Mouse (Mus musculus): Measurements from ENCODE around the gene Prr29.
"Not testable (repeated sequence)": the region's sequence is repeated elsewhere in the genome, so short reads cannot be mapped to it uniquely, and the experiment has no call there.

Gene Prr29

GRCm38 (mm10) chr11:106354181-106354580, 11.1 kb upstream of the Prr29 start:
- no peak for DNase-seq (ENCODE audit: low read depth, low spot score)

DNA sequence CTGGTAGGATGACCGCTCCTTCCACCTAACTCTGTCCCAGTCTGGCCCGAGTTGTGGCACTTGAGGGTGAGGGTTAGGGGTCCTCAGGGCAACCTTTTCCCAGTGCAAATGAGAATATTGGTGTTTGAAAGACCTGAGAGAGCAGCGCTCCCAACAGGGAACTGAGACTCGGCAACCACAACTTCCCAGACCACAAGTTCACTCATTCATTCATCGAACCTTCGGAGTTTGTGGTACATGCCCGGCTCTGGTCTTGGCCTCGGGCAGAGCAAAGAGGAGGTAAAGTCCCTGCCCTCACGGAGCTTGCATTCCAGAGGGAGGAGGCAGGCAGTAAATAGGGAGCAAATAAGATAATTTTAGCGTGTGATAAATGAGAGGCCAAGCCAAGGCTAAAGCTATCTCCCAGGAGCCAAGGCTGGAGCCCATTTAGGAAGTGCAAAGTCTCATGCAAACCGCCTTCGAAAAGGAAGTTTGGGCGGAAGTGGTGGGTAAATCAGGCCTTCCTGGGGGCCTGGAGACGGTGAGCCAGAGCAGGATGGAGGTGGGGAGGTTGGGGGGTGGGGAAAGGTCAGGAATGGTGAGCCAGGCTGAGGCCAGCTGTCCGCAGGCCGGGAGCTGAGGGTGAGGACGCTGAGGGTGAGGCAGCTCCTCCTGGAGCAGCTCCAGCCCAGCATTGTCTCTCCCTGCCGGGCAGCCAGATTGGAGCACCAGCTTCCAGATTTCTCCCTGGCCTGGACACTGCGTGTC, 9.7 kb upstream of the Prr29 start:
- no peak for DNase-seq (ENCODE audit: low read depth, low spot score)

DNA sequence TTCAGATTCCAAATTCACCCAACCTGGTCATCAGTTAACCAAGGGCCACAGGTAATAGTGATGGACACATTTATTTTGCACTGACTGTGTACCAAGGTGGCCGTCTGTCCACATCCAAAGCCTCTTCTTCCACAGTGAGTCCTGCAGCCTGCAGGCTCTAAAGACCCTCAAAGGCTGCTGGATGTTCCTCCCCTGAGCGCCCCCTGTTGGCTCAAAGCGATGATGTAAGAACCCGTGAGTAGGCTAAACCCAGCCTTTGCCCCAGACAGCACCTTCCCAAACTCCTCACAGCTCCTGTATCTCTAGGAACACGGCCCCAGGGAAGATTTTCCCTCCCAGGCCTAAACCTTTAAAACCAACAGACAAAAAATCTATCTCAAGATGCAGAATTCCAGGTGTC, 5.9 kb upstream of the Prr29 start:
- DNase-seq (ENCODE audit: low read depth, low spot score) = peak; percentile 55

DNA sequence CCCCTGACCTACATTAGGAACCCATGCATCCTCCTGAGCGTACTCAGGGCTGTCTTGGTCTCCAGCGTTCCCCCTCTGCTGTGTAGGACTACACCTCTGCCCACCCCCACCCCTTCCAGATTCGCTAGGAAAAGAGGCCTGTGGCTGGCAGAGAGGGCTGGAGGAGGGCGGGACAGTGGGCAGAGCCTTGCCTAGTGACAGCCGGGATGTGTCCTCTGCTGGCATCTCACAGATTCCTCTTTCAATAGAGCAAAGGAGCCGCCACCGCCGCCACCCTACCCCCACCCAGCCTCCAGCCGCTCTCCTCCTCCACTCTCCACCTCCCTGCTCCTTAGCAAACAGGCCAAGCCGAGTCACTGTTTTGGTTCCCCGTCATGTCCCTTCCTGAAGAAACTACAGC, 560 bp upstream of the Prr29 start:
- DNase-seq (ENCODE audit: low read depth, low spot score) = no peak

DNA sequence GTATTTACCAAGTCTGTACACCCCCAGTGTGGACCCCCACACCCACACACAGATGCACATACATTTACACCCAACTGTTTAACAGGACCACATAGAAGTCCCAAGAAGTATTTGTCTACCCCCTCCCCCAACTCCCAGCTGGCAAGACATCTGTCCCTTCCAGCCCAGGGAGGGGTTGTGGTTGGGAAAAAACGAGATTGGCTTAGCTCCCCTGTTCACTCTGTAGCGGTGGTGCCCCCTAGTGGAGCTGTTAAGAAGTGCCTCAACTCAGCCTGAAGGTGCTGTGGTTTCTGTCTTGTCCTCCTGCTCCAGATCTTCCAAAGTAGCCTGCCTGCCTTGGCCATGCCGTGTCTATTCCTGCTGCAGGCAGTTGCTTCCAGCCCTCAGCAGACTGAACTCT, 1.0 kb downstream of the Prr29 start:
- DNase-seq (ENCODE audit: low read depth, low spot score) = peak; percentile 81

GRCm38 (mm10) chr11:106373998-106374397, 8.7 kb downstream of the Prr29 start:
- no peak for DNase-seq (ENCODE audit: low read depth, low spot score)

DNA sequence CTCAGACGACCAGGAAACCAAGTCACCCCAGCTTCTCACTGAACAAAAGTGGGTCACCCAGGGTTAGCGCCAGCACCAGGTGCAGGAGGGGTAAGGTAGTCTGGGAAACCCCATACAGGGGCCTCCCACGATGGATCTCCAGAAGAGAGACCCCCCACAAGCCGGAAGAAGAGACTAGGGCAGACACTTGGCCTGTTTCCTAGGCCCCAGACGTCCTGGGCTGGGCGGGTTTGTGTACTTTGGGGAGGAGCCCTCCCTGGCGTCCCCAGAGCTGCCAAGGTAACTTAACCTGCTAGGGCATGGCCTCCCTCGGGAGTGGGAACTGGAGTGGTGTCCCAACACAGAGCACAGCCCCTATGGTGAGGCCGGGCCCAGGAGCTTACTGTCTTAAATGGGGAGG, 9.3 kb downstream of the Prr29 start:
- DNase-seq (ENCODE audit: low read depth, low spot score) = no peak

DNA sequence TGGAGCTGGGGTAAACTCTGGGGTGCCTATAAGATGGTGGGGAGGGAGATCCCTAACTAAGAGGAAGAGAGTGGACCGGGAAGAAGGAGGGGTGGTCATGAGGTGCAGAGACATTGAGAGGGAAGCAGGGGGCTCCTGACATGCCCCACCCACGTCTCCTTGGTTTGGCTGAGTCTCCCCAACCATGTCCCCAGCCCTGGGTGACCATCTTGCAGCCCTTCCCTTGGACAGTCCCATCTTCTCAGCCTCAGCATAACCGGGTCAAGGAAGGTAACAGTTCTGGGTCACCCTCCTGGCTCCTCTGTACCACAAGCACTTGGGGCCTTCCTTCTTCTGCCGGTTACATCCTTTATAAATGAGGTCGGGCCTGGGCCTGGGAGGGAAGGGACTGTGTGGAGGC, 9.7 kb downstream of the Prr29 start:
- DNase-seq (ENCODE audit: low read depth, low spot score) = no peak

GRCm38 (mm10) chr11:106381011-106381410, 15.7 kb downstream of the Prr29 start:
- no peak for DNase-seq (ENCODE audit: low read depth, low spot score)

DNA sequence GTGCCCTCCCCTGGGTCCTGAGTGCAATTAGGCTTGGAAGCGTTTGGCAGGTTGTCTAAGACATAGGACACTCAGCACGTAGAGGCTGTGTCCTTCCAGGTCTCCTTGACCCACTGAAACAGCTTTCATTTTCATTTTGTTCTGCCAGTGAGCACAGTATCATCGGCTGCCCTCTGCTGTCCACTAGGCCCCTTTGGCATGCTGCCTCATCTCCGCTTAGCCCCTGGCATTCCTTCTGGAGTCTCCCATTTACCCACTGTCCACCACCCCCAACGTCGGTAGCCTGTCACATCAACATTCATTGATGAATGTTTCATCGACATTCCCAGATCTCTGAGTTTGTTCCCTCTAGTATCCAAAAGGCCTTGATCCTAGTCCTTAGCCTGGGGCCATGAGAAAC, 16.6 kb downstream of the Prr29 start:
- DNase-seq (ENCODE audit: low read depth, low spot score) = no peak

DNA sequence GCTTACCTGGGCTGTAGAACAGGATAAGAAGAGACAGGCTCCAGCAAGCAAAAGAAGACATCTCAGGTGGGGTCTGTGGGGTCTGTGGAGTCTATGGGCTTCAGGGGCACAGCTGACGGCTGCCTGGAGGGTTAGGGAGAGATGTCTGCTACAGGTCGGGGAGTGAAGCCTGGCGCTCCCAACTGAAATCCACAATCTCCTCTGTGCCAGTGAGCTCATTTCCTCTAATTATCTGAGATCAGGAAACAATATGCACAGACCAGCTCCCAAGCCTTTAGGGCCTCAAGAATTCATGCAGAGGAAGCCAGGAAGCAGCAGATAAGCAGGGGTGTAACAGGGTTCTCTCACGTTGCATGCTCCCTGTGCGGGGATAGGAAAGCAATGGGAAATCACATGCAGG, 17.2 kb downstream of the Prr29 start:
- no peak for DNase-seq (ENCODE audit: low read depth, low spot score)

DNA sequence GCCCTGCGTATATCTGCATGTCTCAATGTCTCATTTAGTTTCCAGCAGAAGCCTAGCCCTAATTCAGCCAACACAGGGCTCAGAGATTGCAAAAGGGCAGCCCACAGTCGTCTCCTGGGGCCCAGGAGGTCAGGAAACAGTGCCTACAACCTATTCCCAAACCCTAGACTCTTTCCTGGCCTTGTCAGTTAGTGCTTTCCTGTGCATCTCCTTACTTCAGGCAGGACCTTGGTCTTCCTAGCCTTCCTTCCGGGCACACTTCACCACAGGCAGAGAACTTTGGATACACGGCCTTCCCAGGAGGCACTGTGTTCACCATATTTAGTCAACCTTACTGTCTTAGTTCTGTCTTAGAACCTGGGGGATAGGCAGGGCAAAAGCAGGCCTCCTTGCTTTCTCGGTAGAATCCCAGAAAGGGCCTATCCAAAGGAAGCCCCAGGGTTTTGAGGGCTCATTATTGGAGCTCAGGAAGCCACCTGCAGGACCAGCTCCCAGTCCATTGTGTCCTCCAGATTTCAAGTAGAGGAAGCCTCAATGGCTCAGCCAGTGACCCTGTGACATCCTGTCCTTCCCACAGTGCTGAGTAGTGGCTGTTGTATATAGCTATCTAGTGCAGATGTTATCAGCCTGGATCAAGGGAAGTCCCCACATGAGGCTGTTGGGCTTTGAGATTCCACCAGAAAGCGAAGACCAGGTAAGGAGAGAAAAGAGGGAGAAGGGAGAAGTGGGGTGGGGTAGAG, 17.9 kb downstream of the Prr29 start:
- no peak for DNase-seq (ENCODE audit: low read depth, low spot score)

DNA sequence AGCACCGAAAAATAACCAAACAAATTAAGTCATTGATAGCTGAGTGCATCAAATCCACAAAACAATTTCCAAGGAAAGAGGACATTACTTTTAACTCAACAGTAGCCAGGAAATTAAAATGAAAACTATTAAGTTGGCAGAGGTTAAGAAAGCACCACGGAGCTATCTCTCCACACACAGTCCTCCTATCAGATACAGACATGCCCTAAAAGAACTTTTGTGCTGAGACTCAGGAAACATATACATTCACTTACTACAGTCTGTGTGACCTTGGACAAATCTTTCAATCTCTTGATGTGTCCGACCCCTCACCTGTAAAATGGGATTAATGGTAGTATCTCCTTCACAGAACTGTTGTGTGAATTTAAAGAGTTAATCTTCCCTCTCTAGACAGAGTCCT, 21.1 kb downstream of the Prr29 start:
- no peak for DNase-seq (ENCODE audit: low read depth, low spot score)

- peak; percentile 49 for DNase-seq (ENCODE audit: low read depth, low spot score)
Measured at GRCm38 (mm10) chr11:106387020-106387419, 21.7 kb downstream of the Prr29 start.

- DNase-seq (ENCODE audit: low read depth, low spot score) = peak; percentile 27
Measured at GRCm38 (mm10) chr11:106387791-106388216, 22.5 kb downstream of the Prr29 start, which contains the start of gene Icam2. Gene Icam2, minus strand, starts transcription at chr11:106388075.

GRCm38 (mm10) chr11:106389611-106390010, 24.3 kb downstream of the Prr29 start:
- no peak for DNase-seq (ENCODE audit: low read depth, low spot score)

- no peak for DNase-seq (ENCODE audit: low read depth, low spot score)
Measured at GRCm38 (mm10) chr11:106390757-106391156, 25.5 kb downstream of the Prr29 start.

GRCm38 (mm10) chr11:106391546-106392188, 26.4 kb downstream of the Prr29 start:
- DNase-seq (ENCODE audit: low read depth, low spot score) = peak; percentile 75

DNA sequence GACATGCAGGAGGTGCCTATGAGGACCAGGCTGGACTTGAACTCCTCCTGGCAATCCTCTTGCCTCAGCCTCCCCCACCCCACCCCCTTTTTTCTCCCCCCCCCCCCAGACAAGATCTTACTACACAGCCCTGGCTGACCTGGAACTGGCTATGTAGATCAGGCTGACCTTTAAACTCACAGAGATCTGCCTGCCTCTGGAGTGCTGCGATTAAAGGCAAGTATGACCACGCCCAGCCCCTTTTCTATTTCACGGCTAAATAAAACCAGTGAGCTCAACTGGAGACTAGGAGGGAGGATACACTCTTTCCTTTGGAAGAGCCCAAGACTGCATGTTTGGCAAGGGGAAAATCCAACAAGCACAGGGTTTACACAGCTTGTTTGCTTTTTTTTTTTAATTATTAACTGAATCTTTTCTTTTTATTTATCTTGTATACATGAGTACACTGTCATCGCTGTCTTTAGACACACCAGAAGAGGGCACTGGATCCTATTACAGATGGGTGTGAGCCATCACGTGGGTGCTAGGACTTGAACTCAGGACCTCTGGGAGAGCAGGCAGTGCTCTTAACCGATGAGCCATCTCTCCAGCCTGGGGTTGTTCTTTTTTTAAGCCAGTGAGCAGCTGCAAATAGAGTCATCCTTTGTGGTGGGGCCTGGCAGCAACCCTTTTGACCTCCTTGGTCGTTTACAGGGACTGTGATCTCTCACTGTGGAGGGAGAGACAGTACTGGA, 27.5 kb downstream of the Prr29 start:
- peak; percentile 43 for DNase-seq (ENCODE audit: low read depth, low spot score)

- no peak for DNase-seq (ENCODE audit: low read depth, low spot score)
Measured at GRCm38 (mm10) chr11:106393331-106393616, 28.0 kb downstream of the Prr29 start.

DNA sequence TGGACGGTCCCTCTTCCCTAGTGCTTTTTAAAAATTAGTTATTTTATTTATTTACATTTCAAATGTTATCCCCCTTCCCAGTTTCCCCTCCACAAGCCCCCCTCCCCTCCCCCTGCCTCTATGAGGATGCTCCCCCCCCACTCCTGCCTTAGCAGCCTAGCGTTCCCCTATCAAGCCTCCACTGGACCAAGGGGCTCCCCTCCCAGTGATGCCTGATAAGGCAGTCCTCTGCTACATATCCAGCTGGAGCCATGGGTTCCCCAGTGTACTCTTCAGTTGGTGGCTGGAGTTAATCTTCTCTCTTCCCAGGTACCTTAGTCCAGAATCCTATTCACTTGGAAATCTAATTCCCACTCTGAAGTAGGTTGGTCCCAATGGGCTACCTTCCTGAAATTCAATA, 28.8 kb downstream of the Prr29 start:
- not testable (repeated sequence) for DNase-seq (ENCODE audit: low read depth, low spot score)

GRCm38 (mm10) chr11:106397656-106398055, 32.4 kb downstream of the Prr29 start:
- DNase-seq (ENCODE audit: low read depth, low spot score) = peak; percentile 41
